Mouse (Mus musculus) right cerebral cortex, postnatal 36 days (tissue): ENCODE data around the gene Fstl1.
A peak's percentile ranks its signal among the peaks of the same experiment; 100 is the strongest.

Experiments
- DNase-seq, 2 experiments: peaks; one replicate each; pipeline ENCODE4 v3.0.0; 2022; ENCODE audit warnings: low spot score in 2 of 2, mixed read lengths in 1 of 2

Fstl1 gene

DNA sequence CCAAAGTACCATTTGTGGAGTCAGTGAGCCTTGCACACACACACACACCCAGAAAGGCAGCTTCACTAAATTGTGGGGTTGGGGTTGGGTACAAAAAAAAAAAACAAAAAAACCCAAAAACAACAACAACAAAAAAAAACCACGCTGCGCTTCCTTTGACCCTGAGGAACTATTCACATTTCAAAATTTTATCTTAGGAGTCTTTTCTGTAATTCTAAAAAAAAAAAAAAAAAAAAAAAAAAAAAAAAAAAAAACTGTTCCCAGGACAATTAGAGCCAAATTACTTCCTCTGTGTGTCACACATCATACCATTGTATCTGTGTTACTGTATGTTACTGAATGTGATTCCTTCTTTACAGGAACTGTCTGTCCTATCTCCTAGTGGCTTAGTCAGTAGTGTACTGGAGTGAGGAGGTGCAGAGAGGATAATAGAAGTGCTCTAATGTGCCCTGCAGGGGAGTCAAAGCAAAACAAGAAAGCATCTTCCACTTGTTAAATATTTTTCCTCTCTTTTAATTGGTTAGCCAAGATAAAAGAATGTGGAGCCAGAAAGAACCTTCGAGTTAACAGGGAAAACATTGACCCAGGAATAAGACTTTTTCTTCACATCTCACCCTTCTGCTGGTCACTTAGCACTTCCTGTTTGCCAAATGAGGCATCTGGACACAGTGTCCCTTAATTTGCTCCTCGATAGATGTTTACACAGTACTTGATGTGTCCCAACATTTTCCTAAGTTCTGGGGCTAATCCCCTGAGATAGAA is 93.0 kb downstream of the Fstl1 start:
- no peak for DNase-seq

DNA sequence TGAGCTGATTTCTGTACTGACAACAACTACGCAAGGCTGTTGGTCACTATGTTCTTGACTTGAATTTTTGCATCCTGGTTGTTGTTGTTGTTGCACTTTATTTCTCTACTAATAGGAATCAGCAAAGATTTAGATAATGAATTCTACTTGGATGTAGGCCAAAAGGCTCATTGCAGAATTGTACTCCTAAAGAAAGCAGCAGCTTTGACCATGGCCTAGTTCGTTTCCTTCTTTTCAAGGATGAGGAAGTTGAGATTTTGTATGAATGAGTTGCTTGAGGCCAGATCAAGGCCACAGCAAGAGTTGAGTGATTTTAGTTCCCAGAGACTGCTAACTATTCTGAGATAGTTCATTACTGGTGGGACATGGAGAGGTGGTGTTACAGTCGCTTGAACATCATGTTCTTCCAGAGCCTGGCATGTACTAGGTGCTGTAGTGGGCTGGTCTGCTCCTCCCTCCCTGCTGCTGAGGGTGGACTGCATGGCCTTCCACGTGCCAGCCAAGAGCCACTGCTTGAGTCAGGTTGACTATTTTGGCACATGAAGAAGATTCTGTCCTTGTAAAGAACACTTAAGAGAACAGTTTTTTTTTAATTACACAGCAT is 94.5 kb downstream of the Fstl1 start:
- peak; percentile 57 to 78 for DNase-seq

DNA sequence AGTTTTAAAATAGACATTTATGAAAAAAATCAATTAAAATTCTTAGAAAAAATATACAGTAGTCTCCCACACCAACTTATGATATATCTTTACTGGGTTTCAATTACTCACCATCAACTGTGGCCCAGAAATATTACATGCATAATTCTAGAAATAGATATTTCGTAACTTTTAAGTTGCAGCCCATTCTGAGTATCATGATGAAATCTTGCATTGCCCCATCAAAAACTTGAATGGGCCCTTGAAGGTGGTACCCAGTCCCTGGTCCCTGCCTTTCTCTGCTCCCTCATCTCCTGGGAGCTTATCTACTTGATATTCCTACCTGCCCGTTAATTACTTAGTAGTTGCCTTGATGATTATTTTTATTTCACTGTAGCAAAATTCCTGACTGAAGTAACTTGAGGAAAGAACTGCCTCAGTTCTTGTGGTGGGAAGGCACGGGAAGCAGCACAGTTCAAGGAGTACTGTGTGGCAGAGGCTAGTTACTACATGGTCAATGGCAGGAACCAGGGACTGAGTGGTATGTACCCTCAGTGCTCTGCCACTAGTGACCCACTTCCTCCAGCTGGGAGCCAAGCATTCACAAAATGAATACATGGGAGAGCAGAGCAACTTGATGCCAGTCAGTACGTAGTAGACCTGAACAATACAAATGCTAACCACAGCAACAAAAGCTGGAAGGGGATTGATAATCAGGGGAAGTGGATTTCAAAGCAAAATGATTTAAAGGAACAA is 98.0 kb downstream of the Fstl1 start:
- no peak for DNase-seq

DNA sequence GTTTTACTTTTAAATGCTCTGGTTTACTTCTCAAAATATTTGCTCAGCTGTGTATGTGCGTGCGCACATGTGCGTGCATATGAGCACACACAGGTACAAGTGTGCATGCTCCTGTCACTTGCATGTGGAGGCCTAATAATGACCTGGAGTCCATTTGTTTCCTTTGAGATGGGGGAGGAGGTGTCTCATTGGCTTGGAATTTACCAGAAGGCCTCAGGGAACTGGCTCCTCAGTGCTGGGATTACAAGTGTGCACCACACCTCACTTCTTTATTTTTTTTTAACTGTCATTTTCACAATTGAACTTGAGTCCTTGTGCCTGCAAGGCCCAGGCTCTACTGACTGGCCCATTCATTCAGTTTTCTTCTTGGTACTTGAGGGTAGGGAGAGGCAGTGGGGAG is 100.7 kb downstream of the Fstl1 start:
- DNase-seq = no peak

DNA sequence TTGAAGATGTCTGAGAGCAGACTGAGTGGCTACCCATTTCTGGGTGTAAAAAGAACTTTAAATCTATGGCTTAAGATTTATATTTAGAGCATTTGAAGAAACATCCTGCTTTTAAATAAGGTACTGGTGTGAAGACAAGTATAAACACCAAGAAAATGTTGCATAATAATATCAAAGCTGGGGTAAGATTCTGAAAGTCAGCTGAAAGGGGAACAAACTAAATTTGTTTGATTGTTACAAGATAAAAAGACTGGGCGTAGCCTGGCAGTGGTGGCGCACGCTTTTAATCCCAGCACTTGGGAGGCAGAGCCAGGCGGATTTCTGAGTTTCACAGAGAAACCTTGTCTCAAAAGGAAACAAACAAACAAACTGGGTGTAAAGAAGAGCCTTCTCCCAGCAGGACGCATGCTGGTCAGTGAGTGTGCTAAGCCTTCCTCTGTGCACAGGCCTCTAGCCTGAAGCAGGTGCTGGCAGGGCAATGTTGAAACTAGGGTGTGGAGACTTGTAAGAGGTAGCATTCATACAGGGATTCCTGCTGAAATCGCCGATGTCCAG is 102.4 kb downstream of the Fstl1 start:
- DNase-seq = no peak

DNA sequence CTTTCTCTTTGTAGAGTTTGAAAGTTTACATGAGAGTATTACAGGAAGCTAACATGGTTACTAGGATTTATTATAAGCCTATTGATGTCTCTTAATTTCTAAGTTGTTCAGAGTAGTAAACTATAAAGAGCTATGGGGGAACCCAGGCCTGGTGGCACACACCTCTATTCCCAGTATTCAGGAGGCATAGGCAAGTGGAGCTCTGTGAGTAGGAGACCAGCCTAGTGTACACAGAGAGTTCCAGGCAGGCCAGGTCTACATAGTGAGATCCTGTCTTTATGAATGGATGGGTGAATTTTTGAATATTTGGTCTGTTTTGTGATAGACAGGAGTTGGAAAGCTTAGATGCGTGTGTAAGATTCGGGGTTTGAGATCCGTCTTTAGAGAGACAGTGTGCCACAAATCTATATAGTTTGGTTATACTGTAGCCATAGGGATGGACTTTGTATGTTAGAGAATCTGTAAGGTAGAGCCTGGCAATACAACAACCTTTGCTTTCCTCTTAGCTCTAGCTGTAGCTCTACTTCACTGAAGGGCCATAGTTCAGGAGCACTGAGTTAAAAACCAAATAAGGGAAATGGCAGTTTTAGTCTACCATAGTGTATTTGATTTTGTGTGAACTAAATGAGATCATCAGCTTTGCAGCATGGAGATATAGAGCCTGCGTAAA is 103.2 kb downstream of the Fstl1 start:
- no peak for DNase-seq

DNA sequence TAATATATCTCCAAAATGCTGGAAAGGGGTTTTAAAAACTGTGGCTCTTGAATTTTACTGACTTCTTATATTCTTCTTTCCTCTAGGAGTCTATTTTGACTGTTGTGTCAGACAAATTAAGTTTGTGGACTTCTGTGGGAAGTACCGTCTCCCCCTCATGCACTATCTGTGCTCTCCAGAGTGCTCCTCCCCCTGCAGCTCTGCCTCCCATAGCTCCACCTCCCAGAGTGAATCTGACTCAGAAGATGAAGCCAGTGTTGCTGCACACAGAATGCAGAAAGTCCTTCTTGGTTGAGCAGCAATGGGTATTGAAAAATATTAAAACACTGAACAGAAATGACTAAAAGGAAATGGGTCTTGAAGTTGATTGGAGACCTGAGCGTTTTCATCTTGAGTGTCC is 104.5 kb downstream of the Fstl1 start:
- DNase-seq = no peak
